Mouse (Mus musculus) adrenal gland, adult (tissue): Measurements from ENCODE around the gene Slc25a34.

Source experiments
- DNase-seq, 2 experiments: peaks; one replicate each; pipeline ENCODE4 v3.0.0; 2022 to 2023; ENCODE audit warnings: low spot score in 1 of 2; ENCODE audit not compliant: inconsistent age in 2 of 2

Gene Slc25a34

DNA sequence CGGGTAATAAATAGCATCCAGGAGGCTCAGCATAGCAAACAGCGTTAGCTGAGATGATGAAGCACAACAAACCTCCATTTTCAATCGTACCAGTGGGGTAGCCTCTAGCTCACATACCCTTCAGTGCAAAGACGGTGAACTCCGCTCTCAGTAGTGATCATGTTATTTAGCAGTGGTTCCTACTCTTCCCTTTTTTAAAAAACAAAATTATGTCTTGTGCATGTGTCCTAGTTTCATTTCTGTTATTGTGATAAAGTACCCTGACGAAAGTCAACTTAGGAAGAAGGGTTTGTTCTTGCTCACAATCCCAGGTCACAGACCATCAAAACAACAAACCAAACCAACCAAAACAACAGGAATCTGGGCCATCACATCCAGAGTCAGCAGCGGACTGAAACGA, 22.4 kb upstream of the Slc25a34 start:
- no peak for DNase-seq

- DNase-seq, result peak; percentile 72 to 85
Measured at GRCm38 (mm10) chr4:141643118-141643855, 19.7 kb upstream of the Slc25a34 start.

- peak; percentile 50 to 71 for DNase-seq
Measured at GRCm38 (mm10) chr4:141641961-141642811, 18.6 kb upstream of the Slc25a34 start.

GRCm38 (mm10) chr4:141641353-141641771, 17.7 kb upstream of the Slc25a34 start:
- DNase-seq, result peak; percentile 64 to 71

DNA sequence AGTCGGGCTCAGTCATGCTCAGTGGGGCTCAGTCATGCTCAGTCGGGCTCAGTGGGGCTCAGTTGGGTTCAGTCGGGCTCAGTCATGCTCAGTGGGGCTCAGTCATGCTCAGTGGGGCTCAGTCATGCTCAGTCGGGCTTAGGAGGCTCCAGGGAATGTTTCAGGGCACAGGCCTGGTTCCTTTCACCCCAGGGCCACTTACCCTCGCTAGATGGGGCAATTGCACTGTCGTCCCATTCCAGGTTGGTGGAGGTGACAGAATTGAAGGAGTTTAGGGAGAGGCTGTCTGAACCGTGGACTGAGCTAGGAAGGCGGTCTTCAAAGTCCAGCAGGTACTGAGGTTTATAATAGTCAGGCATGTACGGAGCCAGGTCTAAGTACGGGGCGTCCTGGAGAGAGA, 15.9 kb upstream of the Slc25a34 start:
- DNase-seq, result no peak

- no peak for DNase-seq
Measured at GRCm38 (mm10) chr4:141636693-141637092, 13.1 kb upstream of the Slc25a34 start.

GRCm38 (mm10) chr4:141635991-141636390, 12.4 kb upstream of the Slc25a34 start:
- no peak for DNase-seq

DNA sequence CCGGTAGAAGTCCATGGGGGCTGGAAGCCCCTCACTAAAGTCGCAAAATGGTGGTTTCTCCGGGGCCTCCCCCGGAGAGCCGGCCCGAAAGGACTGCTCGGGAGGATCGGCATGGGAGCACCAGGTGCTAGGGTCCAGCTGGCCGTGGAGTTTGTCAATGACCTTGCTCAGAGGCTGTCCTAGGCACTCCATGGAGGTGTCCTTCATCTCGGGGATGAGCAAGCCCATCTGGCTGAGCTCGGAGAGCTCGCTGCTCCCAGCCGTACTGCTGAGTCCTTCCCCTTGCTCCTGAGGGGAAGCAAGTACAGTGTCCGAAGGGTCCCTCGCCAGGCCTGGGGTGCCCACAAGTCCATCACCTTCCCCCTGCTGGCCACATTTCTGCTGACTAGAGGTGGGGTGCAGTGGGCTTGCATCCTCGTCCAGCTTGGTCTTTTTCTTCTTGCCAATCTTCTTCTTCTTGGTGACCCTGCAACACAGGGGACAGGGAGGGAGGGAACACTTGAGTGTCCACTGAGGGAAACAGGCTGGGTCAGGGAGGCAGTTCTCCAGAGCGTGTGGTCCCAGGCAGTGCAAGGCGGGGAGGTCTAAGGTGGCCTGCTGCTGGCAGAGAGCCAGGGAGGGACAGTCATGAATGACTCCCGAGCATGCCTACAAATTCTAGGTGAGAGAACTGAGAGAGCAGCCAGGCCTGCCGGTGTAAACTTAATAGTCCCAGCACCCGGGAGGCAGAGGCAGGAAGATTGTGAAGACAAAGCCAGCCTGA, 8.7 kb upstream of the Slc25a34 start:
- DNase-seq, result peak; percentile 64 to 74

DNA sequence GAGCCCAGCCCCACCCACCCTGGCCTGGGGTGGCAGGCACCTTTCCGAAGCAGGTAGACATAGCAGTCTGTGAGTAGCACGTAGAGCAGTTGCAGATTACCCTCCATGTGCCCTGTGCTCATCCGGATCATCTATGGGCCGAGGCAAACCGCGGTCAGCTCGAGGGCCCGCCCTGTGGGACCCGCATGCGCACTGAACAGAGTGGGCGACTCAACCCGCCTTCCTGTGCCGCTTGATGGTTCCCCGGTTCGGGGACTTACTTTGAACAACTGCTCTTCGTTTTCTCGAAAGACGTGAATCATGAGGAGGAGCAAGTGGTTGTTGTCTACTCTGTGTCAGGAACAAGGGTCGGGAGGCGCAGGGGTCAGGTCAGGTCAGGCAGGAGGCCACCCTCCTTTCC, 7.6 kb upstream of the Slc25a34 start:
- DNase-seq, result no peak

DNA sequence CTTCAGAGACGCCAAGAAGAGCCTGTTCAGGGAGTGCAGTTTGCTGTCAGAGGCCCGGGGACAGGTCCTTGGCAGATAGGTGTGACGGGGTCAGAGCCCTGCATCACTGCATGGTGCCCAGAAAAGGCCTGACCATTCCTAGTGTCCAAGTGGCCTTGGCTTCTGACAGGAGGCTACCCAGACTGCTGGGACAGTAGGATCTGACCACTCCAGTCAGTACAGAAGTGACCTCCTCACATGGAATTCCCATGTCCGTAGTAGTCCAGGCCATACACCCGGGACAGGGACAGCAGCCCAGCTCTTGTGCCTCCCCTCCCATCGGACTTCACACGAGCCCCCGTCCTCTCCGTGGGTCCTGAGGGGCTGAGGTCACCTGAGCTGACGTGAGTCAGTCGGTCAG, 6.4 kb upstream of the Slc25a34 start:
- DNase-seq, result no peak

DNA sequence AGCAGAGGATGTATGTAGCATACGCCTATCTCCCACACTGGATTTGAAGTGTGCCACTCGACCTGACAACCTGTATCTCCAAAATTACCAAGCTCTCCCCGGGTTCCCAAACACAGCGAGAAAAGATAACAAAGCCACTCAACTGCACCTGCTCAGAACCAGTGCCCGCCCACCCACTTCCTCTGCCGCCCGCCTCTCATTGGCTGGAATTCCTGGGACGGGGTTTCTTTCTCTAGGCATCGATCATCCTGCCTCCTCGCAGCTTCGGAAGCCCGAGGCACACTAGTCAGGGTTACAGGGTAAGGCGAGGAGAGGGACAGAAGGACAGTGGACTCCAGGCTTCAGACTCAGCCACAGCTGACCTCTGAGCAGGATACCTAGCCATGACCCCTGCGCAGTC, 5.0 kb upstream of the Slc25a34 start:
- DNase-seq, result no peak

GRCm38 (mm10) chr4:141627502-141627901, 3.9 kb upstream of the Slc25a34 start:
- no peak for DNase-seq

- DNase-seq, result no peak
Measured at GRCm38 (mm10) chr4:141625774-141626550, 2.3 kb upstream of the Slc25a34 start.

DNA sequence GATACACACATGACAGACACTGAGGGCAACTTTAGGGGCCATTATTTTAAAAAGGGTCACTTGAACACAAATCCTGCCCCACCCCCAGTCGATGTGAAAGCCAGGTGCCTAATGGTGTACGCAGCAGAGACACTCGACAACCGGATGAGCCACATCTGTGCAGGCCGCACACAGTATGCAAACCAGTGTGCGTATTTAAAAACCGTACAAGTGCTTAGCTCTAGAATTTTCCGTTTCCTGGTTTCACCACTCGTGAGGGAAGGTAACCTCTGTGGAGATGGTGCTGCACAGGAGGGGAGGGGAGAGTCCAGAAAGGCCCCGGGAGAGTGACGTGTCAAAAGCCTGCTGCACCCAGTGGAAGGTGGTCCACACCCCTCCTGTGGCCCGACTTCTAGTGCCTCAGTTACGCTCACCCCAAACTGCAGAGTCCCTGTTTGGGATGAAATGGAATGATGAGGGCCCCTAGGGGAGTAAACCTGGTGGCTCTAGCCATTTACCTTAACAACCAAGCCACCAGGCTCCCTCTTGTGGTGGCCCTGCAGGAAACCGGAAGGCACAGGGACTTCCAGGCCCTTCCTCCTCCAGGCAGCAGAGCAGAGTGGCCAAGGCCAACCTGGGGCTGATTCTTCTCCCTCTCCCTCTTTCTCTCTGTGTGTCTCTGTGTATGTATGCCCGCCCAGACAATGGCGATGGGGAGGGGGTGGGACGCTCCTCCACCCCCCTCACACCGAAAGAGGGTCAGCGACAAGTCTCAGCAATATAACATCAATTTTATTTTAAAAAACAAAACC, 1.6 kb upstream of the Slc25a34 start:
- peak; percentile 64 to 72 for DNase-seq

DNA sequence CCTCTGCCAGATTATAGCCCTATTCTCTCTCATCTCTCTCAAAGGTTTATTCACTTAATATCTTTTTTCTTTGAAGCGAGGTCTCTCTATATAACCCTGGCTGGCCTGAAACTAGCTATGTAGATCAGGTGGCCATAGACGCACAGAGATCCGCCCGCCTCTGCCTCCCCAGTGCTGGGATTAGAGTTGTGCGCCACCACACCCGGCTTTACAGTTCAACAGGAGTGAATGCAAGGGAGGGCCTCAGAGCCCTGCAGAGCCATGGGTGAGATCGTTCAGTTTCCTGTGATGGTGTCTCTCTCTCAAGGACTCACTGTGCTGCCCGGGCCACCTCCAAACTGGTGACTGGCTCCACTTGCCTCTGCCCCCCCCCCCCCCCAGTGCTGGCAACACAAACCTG, 513 bp upstream of the Slc25a34 start:
- peak in 1 of 2 experiments; percentile 63 for DNase-seq

DNA sequence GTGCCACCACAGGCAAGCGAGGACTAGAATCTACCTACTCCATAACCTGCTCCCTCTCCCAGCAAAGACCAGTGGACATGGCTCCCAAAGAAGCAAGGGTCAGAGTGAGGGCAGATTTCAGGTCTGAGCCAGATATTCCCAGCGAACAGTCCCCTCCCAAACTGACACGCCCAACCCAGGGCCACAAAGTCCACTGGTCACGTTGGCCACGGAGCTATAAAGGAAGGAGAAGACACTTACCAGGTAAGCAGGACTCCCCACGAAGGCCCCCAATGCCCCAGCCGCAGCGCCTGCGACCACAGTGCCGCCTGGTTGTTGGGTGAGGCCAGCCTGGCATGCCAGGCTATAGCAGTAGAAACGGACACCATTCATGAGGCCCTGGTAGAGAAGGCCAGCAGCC, 584 bp downstream of the Slc25a34 start:
- DNase-seq, result no peak

DNA sequence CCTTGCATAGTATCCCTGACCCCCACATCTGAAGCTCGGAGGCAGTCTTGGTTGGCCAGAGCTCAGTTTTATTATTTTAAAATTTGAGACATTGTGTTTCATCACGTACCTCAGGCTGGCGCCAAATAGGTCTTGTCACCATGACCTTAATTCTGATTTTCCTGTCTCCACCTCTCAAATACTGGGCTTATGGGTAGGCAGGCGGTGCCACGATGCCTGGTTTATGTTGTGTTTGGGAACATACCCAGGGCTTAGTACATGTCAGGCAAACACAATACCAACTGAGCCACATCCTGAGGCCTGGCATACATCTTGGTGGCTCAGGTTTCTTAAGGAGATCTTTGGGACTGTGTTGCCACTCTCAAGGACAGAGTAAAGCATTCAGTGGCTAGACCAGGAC, 1.0 kb downstream of the Slc25a34 start:
- no peak for DNase-seq

DNA sequence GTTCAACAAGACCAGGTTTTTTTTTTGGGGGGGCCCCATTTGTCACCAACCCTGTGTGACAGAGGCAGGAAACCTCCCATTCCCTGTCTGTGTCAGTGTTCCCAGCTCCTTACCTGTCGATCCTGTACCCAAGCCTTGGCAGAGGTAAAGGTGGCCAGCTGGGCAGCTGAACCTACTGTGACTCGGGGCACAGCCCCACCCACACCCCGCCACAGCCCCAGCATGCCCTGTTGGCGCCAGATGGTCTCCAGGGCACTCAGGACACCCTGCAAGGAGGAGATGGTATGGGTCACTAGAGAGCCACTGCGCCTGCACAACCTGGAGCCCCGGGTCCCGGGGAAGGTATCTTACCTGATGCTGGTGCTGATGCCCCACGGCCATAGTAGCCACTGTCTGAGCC, 1.5 kb downstream of the Slc25a34 start:
- no peak for DNase-seq

DNA sequence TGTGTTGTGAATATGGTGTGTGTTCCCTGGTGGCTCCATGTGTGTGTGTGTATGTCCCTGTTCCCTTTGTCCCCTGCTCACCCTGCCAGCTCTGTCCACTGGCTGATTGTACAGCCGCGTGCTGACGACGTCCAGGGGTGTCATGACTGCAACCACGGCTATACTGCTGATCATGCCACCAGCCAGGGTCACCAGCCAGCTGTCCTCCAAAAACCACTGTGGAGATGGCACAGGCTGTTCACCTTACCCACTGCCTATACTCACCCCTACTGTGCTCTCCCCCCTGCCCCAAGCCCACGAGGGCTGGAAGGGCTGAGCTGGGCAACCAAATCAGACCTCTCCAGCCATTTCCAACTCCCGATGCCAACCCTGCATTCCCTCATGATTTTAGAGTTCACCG, 2.3 kb downstream of the Slc25a34 start:
- no peak for DNase-seq

DNA sequence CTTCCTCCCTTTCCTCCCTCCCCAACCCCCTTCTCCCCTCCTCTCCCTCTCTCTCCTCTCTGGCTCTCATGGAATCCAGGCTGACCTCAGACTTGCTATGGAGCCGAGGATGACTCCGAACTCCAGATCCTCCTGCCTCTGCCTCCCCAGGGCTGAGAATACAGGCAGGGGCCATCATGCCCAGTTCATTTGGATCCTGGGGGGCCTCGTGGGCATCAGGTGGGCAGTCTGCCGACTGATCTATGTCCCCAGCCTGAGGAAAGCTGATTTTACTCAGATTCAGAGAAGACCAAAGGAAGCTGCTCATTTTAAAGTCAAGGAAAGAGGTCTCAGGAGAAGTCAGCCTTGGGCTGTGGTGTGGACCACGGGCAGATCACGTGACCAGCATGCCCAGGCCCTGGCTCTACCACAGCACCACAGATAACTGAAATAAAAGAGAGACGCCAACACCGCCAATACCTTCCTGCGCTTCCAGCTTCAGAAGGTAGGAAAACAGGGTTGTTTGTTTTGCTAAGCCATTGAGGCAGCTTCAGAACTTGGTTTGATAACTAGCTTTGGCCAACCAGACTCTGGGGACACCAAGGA, 4.2 kb downstream of the Slc25a34 start:
- no peak for DNase-seq
